Comparison of ENCODE assay signal across 30 mouse cellular contexts in the genomic region with DNA sequence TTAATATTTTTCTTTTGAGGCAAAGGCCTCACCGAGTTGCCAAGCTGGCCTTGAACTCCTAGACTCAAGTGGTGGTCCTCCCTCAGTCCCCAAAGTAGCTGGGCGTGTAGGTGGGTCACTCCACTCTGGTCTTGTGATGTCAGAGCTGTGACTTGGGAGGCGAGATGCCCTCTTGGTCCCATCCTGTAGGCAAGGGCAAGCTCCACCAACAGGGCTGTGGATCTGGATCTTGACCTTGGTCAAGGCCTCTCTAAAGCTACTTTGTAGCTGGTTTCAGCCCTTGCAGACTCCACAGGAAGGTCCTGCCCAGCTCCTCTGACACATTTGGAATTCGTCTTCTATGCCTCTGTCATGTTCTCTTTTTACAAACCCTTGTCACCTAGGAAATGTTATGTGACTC. TPM values are rescaled to one million over a fixed set of nuclear protein-coding genes. Genes with fewer than 3 reads are reported as not detected.
"Had no signal": no experiment of that assay in that cellular context is flagged by ENCODE, and none has a peak within 500 bp of the region (broad histone marks: within the 10 kb centered on the region; RNA-seq: fewer than 3 reads in every experiment).

No protein-coding gene starts in this region.

- H3K36me3 ChIP-seq: heart, embryonic 10.5 days; heart, embryonic 12.5 days; hindbrain, embryonic 15.5 days; intestine, embryonic 15.5 days; limb, embryonic 10.5 days; limb, embryonic 12.5 days; liver, embryonic 13.5 days had no signal

- ATAC-seq: inflammation-experienced regulatory T-cells, adult 6 months; intestine, embryonic 15.5 days; intestine, postnatal 0 days had no signal

- H3K4me3 ChIP-seq: gastrocnemius, adult 2 months; heart, embryonic 10.5 days; heart, embryonic 12.5 days; hindbrain, embryonic 15.5 days; intestine, embryonic 15.5 days; layer of hippocampus, adult 2 months; left cerebral cortex, adult 2 months; limb, embryonic 10.5 days; limb, embryonic 12.5 days; liver, embryonic 13.5 days had no signal

- H3K4me2 ChIP-seq: heart, embryonic 12.5 days; hindbrain, embryonic 15.5 days; intestine, embryonic 15.5 days; limb, embryonic 12.5 days; liver, embryonic 11.5 days; liver, embryonic 13.5 days had no signal

- H3K9me3 ChIP-seq: heart, embryonic 10.5 days; heart, embryonic 12.5 days; hindbrain, embryonic 15.5 days; intestine, embryonic 15.5 days; limb, embryonic 10.5 days; limb, embryonic 12.5 days; liver, embryonic 13.5 days had no signal

- H3K9ac ChIP-seq: heart, embryonic 12.5 days; hindbrain, embryonic 15.5 days; intestine, embryonic 15.5 days; limb, embryonic 12.5 days; liver, embryonic 13.5 days had no signal

- H3K27me3 ChIP-seq: heart, embryonic 12.5 days; hindbrain, embryonic 15.5 days; intestine, embryonic 15.5 days; limb, embryonic 12.5 days; liver, embryonic 13.5 days had no signal

- H3K27ac ChIP-seq: gastrocnemius, adult 2 months; heart, embryonic 10.5 days; hindbrain, embryonic 15.5 days; intestine, embryonic 15.5 days; layer of hippocampus, adult 2 months; left cerebral cortex, adult 2 months; limb, embryonic 10.5 days; limb, embryonic 12.5 days; liver, embryonic 13.5 days had no signal

- DNase-seq: gastrocnemius, adult 2 months; gastrocnemius, postnatal 10 days; gastrocnemius, postnatal 25 days; heart, adult 18-20 months; heart, postnatal 10 days; heart, postnatal 4 days; kidney, adult 9 months; kidney, postnatal 10 days; kidney, postnatal 25 days; kidney, postnatal 4 days; liver; liver, embryonic 13.5 days had no signal

RNA-seq across cellular contexts. Expression of a gene that starts 6.6 kb away (rescaled TPM):
- polyA plus RNA-seq: frontal cortex, adult 2 months; heart, embryonic 10.5 days; heart, embryonic 12.5 days; heart, embryonic 14.5 days; heart, embryonic 16.5 days; hindbrain, embryonic 11.5 days; hindbrain, embryonic 15.5 days; inflammation-experienced regulatory T-cells, adult 6 months; intestine, embryonic 15.5 days; intestine, postnatal 0 days; kidney, adult 2 months; kidney, embryonic 16.5 days; limb, embryonic 10.5 days; limb, embryonic 12.5 days; limb, embryonic 14.5 days; liver, embryonic 11.5 days; liver, embryonic 13.5 days had no signal
